Mouse (Mus musculus): ENCODE data around the gene Klf1.

GRCm38 (mm10) chr8:84909162-84909767, 7.5 kb downstream of the Klf1 start:
- TF ChIP-seq CTCF (conservative IDR thresholded peaks at IDR 0.05; ENCODE audit: insufficient read depth, insufficient read length, low read depth, low read length) (no peak), POLR2A (IDR thresholded peaks at IDR 0.05; ENCODE audit: low read depth, low read length) (no peak)

Data from kidney, adult 2 months (tissue).